Mouse (Mus musculus) layer of hippocampus, adult 11-12 months (tissue): ENCODE data around the gene Inafm2.
A peak's percentile ranks its signal among the peaks of the same experiment; 100 is the strongest.

Source experiments
- DNase-seq: peaks from one replicate; pipeline ENCODE4 v3.0.0; 2022; ENCODE audit warnings: low spot score

Inafm2 gene

GRCm38 (mm10) chr2:118745232-118745884 lies at the start of gene Inafm2:
Gene Inafm2 (plus strand): TSS chr2:118745758.
- peak; percentile 90 for DNase-seq

- no peak for DNase-seq
These were observed 48.9 kb upstream of the Inafm2 start for GRCm38 (mm10) chr2:118696451-118697308.

- DNase-seq, result no peak
These were observed 48.2 kb upstream of the Inafm2 start for GRCm38 (mm10) chr2:118697311-118697877.

GRCm38 (mm10) chr2:118697955-118698354 lies 47.6 kb upstream of the Inafm2 start:
- DNase-seq, result no peak

GRCm38 (mm10) chr2:118700179-118701062 lies 45.1 kb upstream of the Inafm2 start:
- DNase-seq, result peak; percentile 81

GRCm38 (mm10) chr2:118701161-118701560 lies 44.4 kb upstream of the Inafm2 start:
- DNase-seq, result no peak

- DNase-seq, result no peak
These were observed 43.3 kb upstream of the Inafm2 start for GRCm38 (mm10) chr2:118701971-118702882.

GRCm38 (mm10) chr2:118702883-118703761 lies 42.4 kb upstream of the Inafm2 start:
- DNase-seq, result no peak

GRCm38 (mm10) chr2:118703913-118704730 lies 41.4 kb upstream of the Inafm2 start, which contains the start of gene Ankrd63:
Gene Ankrd63 (minus strand): TSS chr2:118703963.
- DNase-seq, result no peak

- DNase-seq, result no peak
These were observed 39.1 kb upstream of the Inafm2 start for GRCm38 (mm10) chr2:118706436-118706835.

GRCm38 (mm10) chr2:118708472-118708871 lies 37.1 kb upstream of the Inafm2 start:
- no peak for DNase-seq

- DNase-seq, result no peak
These were observed 35.8 kb upstream of the Inafm2 start for GRCm38 (mm10) chr2:118709655-118710221.

- no peak for DNase-seq
These were observed 34.5 kb upstream of the Inafm2 start for GRCm38 (mm10) chr2:118711038-118711494.

- no peak for DNase-seq
These were observed 31.9 kb upstream of the Inafm2 start for GRCm38 (mm10) chr2:118713631-118714030.

- peak; percentile 67 for DNase-seq
These were observed 31.3 kb upstream of the Inafm2 start for GRCm38 (mm10) chr2:118714230-118714629.

GRCm38 (mm10) chr2:118716677-118717076 lies 28.9 kb upstream of the Inafm2 start:
- no peak for DNase-seq

GRCm38 (mm10) chr2:118723693-118724486 lies 21.7 kb upstream of the Inafm2 start:
- DNase-seq, result no peak

GRCm38 (mm10) chr2:118725511-118725910 lies 20.0 kb upstream of the Inafm2 start:
- no peak for DNase-seq
